Mouse (Mus musculus): Measurements from ENCODE around the gene Vpreb3.

Vpreb3 gene

GRCm38 (mm10) chr10:75932081-75932678 is 10.7 kb upstream of the Vpreb3 start:
- 3% methylated on average over 44 of the region's 44 CpGs for WGBS

GRCm38 (mm10) chr10:75932891-75933290 is 10.0 kb upstream of the Vpreb3 start, which contains the start of gene Chchd10:
Gene Chchd10 (plus strand): TSS chr10:75933130.
- 70% methylated on average over 6 of the region's 6 CpGs for WGBS

- WGBS = 55% methylated on average over 1 of the region's 1 CpGs
Observed at GRCm38 (mm10) chr10:75934991-75935390, 7.9 kb upstream of the Vpreb3 start.

- WGBS = 5% methylated on average over 51 of the region's 51 CpGs
Observed at GRCm38 (mm10) chr10:75935680-75936541, 6.9 kb upstream of the Vpreb3 start, which contains the start of gene Mmp11. Gene Mmp11 (minus strand): TSS chr10:75936496.

GRCm38 (mm10) chr10:75936909-75937667 is 5.8 kb upstream of the Vpreb3 start:
- 49% methylated on average over 18 of the region's 18 CpGs for WGBS

- WGBS = 64% methylated on average over 10 of the region's 10 CpGs
Observed at GRCm38 (mm10) chr10:75937851-75938643, 4.8 kb upstream of the Vpreb3 start.

- WGBS = 38% methylated on average over 9 of the region's 9 CpGs
Observed at GRCm38 (mm10) chr10:75939481-75940234, 3.2 kb upstream of the Vpreb3 start.

- WGBS = 86% methylated on average over 5 of the region's 5 CpGs
Observed at GRCm38 (mm10) chr10:75940520-75940919, 2.3 kb upstream of the Vpreb3 start, which contains the start of gene Gm867. Gene Gm867 (minus strand): TSS chr10:75940672.

- 79% methylated on average over 9 of the region's 9 CpGs for WGBS
Observed at GRCm38 (mm10) chr10:75941042-75941824, 1.6 kb upstream of the Vpreb3 start.

GRCm38 (mm10) chr10:75944066-75944772 is 1.4 kb downstream of the Vpreb3 start:
- WGBS = 24% methylated on average over 11 of the region's 11 CpGs

- 93% methylated on average over 7 of the region's 7 CpGs for WGBS
Observed at GRCm38 (mm10) chr10:75945213-75945612, 2.4 kb downstream of the Vpreb3 start.

GRCm38 (mm10) chr10:75945896-75946295 is 3.0 kb downstream of the Vpreb3 start:
- 88% methylated on average over 7 of the region's 7 CpGs for WGBS

GRCm38 (mm10) chr10:75948079-75948478 is 5.2 kb downstream of the Vpreb3 start:
- WGBS = 86% methylated on average over 5 of the region's 5 CpGs

- WGBS = 91% methylated on average over 22 of the region's 22 CpGs
Observed at GRCm38 (mm10) chr10:75949053-75950045, 6.5 kb downstream of the Vpreb3 start.

GRCm38 (mm10) chr10:75950791-75951210 is 7.9 kb downstream of the Vpreb3 start:
- 16% methylated on average over 23 of the region's 23 CpGs for WGBS

GRCm38 (mm10) chr10:75951424-75952050 is 8.7 kb downstream of the Vpreb3 start:
- 2% methylated on average over 13 of the region's 13 CpGs for WGBS

- 41% methylated on average over 20 of the region's 20 CpGs for WGBS
Observed at GRCm38 (mm10) chr10:75954381-75954811, 11.5 kb downstream of the Vpreb3 start, which contains the start of gene Gm5134. Gene Gm5134 (plus strand): TSS chr10:75954514.

Data from cerebral cortex, adult 2 months (tissue).